Mouse (Mus musculus) liver, embryonic 13.5 days (tissue): ENCODE data around the gene Kif1c. TPM values are rescaled to one million over a fixed set of nuclear protein-coding genes. Genes with fewer than 3 reads are reported as not detected.

ENCODE experiments used
- ATAC-seq: fragments of 200-750 bp; cut with Nextera tagmentation; 2 replicates; pipeline ENCODE4 v1.8.0; 2017; ENCODE audit warnings: low read depth, mild to moderate bottlenecking, moderate number of reproducible peaks, moderate library complexity
- DNase-seq: peaks from one replicate; pipeline ENCODE4 v3.0.0; 2022
- H3K27ac ChIP-seq: fragments of 300-500 bp; sonication (generic); 2 replicates; pipeline ENCODE4 v1.5.1; 2015; ENCODE audit warnings: moderate library complexity, mild to moderate bottlenecking, inconsistent platforms
- H3K27me3 ChIP-seq: fragments of 300-500 bp; sonication (generic); 2 replicates; pipeline ENCODE4 v1.6.1; 2015; ENCODE audit warnings: mild to moderate bottlenecking, inconsistent platforms
- H3K36me3 ChIP-seq: fragments of 300-500 bp; sonication (generic); 2 replicates; pipeline ENCODE4 v1.6.1; 2015; ENCODE audit warnings: mild to moderate bottlenecking, inconsistent platforms
- H3K4me1 ChIP-seq: fragments of 300-500 bp; sonication (generic); replicated peaks from 2 replicates; pipeline ENCODE4 v1.6.1; 2015; ENCODE audit warnings: inconsistent platforms
- H3K4me2 ChIP-seq: fragments of 300-500 bp; sonication (generic); 2 replicates; pipeline ENCODE4 v1.6.1; 2015; ENCODE audit warnings: inconsistent platforms, mild to moderate bottlenecking, moderate library complexity
- H3K4me3 ChIP-seq: fragments of 300-500 bp; sonication (generic); replicated peaks from 2 replicates; pipeline ENCODE4 v1.5.1; 2015; ENCODE audit warnings: mild to moderate bottlenecking, inconsistent platforms
- H3K9ac ChIP-seq: fragments of 300-500 bp; sonication (generic); 2 replicates; pipeline ENCODE4 v1.6.1; 2015; ENCODE audit warnings: mild to moderate bottlenecking, inconsistent platforms
- H3K9me3 ChIP-seq: fragments of 300-500 bp; sonication (generic); replicated peaks from 2 replicates; pipeline ENCODE4 v1.6.1; 2016; ENCODE audit warnings: inconsistent platforms
- WGBS: fragments of 180-500 bp; shearing (Covaris S2); methylation state at CpG from one replicate; pipeline ENCODE4 v1.1.7; 2015; ENCODE audit not compliant: insufficient replicate concordance; 5-methylcytosine and 5-hydroxymethylcytosine counted together
- polyA plus RNA-seq: library from polyadenylated mRNA; unstranded; fragments of >200 nt; fragmentation: Nextera tagmentation; extraction: Ambion mirVana; gene quantifications from 2 replicates; pipeline ENCODE4 v1.2.1, GENCODE M21; 2015

Gene Kif1c
- 0.58 and 0.73 TPM in 2 replicates for polyA plus RNA-seq

GRCm38 (mm10) chr11:70699722-70700556, at the start of gene Kif1c, which contains the start of gene Inca1:
Kif1c (plus strand) TSS chr11:70700548.
Inca1 (minus strand) TSS chr11:70700155.
- ATAC-seq (peak; percentile 92), DNase-seq (peak; percentile 92)
- peak within 1 kb of the TSS; percentile 96 for H3K4me2 ChIP-seq
- H3K36me3 ChIP-seq, result peaks cover 14% of the 10 kb centered on the region
- peak within 1 kb of the TSS; percentile 76 for H3K4me3 ChIP-seq
- H3K9me3 ChIP-seq, result no peaks in the 10 kb centered on the region
- peak within 1 kb of the TSS; percentile 74 for H3K27ac ChIP-seq
- H3K9ac ChIP-seq, result peak within 1 kb of the TSS; percentile 84
- H3K27me3 ChIP-seq, result peaks cover 41% of the 10 kb centered on the region
- WGBS, result 1% methylated on average over 62 of the region's 69 CpGs
- H3K4me1 ChIP-seq, result peaks cover 36% of the 10 kb centered on the region

DNA sequence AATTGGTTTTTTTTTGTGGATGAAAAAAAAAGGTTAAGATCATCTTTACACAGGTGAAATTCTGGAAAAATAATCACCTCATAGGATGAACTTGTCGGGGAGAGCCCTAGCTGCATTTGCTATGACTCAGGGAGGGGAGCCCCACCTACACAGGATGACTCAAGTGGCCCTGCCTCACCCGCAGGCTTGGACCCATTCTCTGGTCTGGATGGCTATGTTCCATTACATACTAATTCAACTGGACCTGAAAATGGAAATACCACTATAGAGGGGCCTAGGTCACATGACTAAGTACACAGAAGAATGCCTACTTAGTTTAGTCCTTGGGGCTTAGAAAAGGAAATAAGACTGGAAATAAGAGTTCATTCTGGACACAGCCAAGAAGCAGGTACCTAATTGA, 49.0 kb upstream of the Kif1c start:
- Histone ChIP-seq H3K9me3 (no peaks in the 10 kb centered on the region), H3K27me3 (no peaks in the 10 kb centered on the region), H3K9ac (peak overlapping the region; percentile 99), H3K27ac (peak overlapping the region; percentile 99), H3K4me1 (peaks cover 74% of the 10 kb centered on the region), H3K36me3 (peaks cover 48% of the 10 kb centered on the region), H3K4me3 (peak overlapping the region; percentile 100), H3K4me2 (peak overlapping the region; percentile 96)
- WGBS, result 29% methylated on average over 2 of the region's 2 CpGs
- ATAC-seq (no peak), DNase-seq (no peak)

DNA sequence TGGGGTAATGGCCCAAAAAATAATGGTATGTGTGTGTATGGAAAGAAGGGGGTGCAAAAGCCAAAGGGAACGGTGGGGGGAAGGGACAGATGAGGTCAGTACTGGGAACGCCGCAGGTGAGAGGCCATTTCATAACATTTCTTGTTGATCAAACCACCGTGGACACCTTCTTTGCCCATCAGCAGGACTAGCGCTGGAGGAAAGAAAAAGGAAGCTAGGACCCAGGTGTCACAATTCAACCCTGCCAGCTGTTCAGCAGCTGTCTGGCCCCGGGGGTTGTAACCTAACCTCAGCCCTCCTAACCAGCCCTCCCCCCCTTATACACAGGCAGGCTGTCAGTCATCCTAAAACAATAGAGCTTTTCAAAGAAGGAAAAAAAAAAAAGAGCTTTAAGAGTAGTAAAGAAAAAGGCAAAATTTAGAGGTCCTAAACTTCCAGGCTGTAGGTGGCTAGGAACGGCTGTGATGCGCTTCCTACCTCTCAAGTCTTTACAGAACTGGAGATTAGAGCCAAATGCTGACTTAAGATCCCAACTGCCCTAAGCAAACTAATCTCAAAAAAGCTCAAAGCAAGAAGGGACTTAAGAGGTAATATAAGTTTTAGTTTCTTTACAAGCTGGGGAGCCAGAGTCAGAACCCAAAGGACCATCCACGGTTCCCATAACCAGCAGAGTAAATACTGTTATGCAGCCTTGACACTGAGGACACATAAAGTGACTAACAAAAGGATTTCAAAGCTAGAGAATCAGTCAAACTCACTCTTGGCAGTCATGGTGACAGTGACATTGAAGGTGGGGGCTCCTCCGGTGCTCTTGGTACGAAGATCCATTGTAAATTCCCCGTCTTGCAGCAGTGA, 48.1 kb upstream of the Kif1c start:
- DNase-seq (no peak), ATAC-seq (no peak)
- peaks cover 48% of the 10 kb centered on the region for H3K36me3 ChIP-seq
- no peaks in the 10 kb centered on the region for H3K27me3 ChIP-seq
- H3K27ac ChIP-seq, result peak overlapping the region; percentile 99
- H3K4me2 ChIP-seq, result peak overlapping the region; percentile 96
- peak overlapping the region; percentile 99 for H3K9ac ChIP-seq
- H3K9me3 ChIP-seq, result no peaks in the 10 kb centered on the region
- WGBS, result 33% methylated on average over 12 of the region's 12 CpGs
- H3K4me3 ChIP-seq, result peak overlapping the region; percentile 100
- peaks cover 80% of the 10 kb centered on the region for H3K4me1 ChIP-seq

- whole genome bisulfite sequencing, result 20% methylated on average over 6 of the region's 6 CpGs
- H3K36me3 ChIP-seq, result peaks cover 48% of the 10 kb centered on the region
- no peaks in the 10 kb centered on the region for H3K9me3 ChIP-seq
- ATAC-seq (no peak), DNase-seq (no peak)
- H3K4me3 ChIP-seq, result peak overlapping the region; percentile 100
- peak overlapping the region; percentile 96 for H3K4me2 ChIP-seq
- no peaks in the 10 kb centered on the region for H3K27me3 ChIP-seq
- peak overlapping the region; percentile 99 for H3K9ac ChIP-seq
- H3K4me1 ChIP-seq, result peaks cover 86% of the 10 kb centered on the region
- H3K27ac ChIP-seq, result peak overlapping the region; percentile 99
These were observed 47.4 kb upstream of the Kif1c start for GRCm38 (mm10) chr11:70652884-70653344.

DNA sequence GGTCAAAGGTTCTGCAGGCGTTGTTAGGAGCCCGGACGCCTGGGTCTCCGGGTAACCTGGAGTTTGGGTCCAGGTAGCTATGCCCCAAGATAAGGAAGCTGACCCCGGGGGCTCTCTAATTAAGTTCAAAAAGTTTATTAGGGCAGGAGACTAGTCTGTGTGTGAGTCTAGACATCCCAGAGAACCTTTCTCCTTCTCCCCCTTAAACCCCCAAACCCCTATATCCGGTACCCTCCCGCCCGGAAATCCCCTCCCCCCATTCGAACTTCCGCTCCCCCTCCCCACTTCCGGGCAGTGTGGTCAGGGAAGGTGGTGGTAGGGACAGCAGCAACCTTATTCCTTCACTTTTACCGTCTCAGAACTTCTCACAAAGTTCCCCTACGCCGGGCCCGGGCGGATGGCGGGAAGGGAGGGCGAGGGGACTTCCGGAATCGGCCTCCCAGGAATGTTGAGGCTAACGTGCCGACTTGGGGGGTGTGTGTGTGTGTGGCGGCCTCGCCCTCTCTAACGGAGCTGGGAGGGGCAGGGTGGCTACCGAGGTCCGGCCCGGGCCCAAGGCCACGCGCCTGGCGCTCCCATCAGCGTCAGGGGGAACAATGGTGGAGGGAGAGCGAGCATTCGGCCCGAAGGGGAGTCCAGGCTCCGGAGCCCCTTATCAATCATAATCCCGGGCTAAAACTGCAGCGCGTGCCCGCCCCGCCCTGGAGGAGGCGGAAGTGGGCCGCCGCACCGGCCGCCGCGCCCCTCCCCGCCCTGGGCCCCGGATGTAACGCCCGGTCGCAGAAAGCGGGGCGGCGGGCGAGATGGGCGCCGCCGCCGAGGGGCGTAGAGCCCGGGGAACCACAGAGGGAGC, 46.8 kb upstream of the Kif1c start:
- WGBS, result under 1% methylated on average over 62 of the region's 63 CpGs
- peak overlapping the region; percentile 99 for H3K27ac ChIP-seq
- H3K4me1 ChIP-seq, result peaks cover 84% of the 10 kb centered on the region
- H3K36me3 ChIP-seq, result peaks cover 47% of the 10 kb centered on the region
- H3K4me3 ChIP-seq, result peak overlapping the region; percentile 100
- peak; percentile 63 for ATAC-seq
- H3K27me3 ChIP-seq, result no peaks in the 10 kb centered on the region
- DNase-seq, result peak; percentile 69
- peak overlapping the region; percentile 99 for H3K9ac ChIP-seq
- H3K4me2 ChIP-seq, result peak overlapping the region; percentile 96
- no peaks in the 10 kb centered on the region for H3K9me3 ChIP-seq

DNA sequence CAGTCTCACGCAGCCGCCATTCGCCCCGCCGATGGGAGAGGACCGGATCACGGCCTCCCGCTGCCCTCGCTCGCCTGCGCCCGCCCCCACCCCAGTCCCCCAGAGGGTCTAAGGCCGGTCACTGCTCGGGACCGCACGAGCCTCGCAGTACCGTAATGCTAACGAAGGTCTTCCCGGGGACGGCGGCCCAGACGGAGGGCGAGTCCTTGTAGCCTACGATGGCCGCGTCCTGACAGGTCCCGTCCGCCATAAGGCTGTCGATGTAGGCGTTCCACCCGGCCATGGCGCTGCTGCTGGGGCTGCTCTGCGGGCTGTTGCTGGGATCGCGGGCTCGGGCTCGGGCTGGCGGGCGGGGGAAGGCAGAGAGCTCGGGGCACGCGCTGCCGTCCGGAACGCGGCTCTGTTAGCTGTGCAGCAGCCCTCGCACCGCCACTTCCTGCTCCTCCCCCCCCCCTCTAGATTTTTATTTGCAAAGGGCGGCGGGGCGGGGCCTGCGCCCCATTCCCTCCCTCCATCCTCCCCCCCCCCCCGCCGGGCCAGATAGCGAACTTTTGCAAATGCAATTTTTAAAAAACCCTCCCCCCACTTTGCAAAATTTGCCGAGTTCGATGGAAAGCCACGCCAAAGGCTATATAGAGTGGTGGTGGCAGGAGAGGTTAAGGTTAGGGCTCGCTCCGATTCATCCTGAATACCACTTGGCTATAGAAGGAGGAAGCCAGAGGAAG, 46.0 kb upstream of the Kif1c start, which contains the start of gene Pfn1:
TSS of gene Pfn1 (minus strand) at position 447 of the 725 bp plus-strand sequence.
- peak; percentile 49 for ATAC-seq
- H3K36me3 ChIP-seq, result peaks cover 39% of the 10 kb centered on the region
- under 1% methylated on average over 61 of the region's 61 CpGs for WGBS
- peak; percentile 63 for DNase-seq
- peak within 1 kb of the TSS; percentile 96 for H3K4me2 ChIP-seq
- no peaks in the 10 kb centered on the region for H3K27me3 ChIP-seq
- H3K27ac ChIP-seq, result peak within 1 kb of the TSS; percentile 99
- H3K4me1 ChIP-seq, result peaks cover 76% of the 10 kb centered on the region
- H3K9me3 ChIP-seq, result no peaks in the 10 kb centered on the region
- peak within 1 kb of the TSS; percentile 100 for H3K4me3 ChIP-seq
- H3K9ac ChIP-seq, result peak within 1 kb of the TSS; percentile 99

GRCm38 (mm10) chr11:70654923-70655570, 45.3 kb upstream of the Kif1c start:
- WGBS, result under 1% methylated on average over 48 of the region's 48 CpGs
- peak; percentile 59 for ATAC-seq
- H3K27ac ChIP-seq, result peak overlapping the region; percentile 99
- H3K4me2 ChIP-seq, result peak overlapping the region; percentile 96
- H3K36me3 ChIP-seq, result peaks cover 33% of the 10 kb centered on the region
- no peaks in the 10 kb centered on the region for H3K27me3 ChIP-seq
- H3K9ac ChIP-seq, result peak overlapping the region; percentile 99
- peak overlapping the region; percentile 100 for H3K4me3 ChIP-seq
- peak; percentile 69 for DNase-seq
- H3K4me1 ChIP-seq, result peaks cover 69% of the 10 kb centered on the region
- no peaks in the 10 kb centered on the region for H3K9me3 ChIP-seq

DNA sequence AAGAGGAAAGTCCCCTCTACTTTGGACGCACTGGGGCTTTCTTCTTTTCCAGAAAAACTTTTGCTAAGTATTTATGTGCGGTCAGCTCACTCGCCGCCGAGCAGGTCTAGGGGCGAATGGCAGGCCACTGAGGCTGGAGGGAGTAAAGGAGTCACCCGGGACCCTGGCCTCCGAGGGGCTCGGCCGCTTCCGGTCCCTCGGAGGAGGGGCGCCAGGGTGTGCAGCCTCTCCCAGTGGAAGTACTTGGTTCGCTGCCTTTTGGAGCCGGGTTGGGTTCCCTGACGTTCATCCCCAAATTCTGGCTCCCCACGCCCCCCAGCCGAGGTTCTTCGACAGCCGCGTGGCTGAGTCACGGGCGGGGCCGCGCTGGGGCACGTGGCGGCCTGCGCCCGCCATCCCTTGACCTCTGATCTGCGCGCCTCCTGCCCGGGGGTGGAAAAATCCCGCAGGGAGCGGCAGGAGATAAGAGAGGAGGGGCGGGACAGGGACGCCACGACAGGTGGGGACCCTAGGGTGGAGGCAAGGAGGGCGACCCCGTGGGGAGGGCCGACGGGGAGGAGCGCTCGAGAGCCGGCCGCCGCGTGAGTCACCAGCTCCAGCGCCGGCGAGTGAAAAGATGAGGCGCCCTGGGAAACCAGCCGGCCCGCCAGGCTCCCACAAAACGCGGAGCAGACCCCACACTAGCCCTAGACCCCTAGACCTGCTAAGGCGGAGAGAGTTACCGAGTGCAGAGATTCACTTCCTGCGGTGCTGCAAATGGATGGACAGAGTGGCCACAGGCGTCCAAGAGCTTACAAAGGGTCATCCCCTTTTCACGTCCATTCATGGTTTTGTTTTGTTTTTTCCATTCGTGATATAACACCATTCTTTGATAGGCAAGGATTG, 44.5 kb upstream of the Kif1c start:
- Histone ChIP-seq H3K4me2 (peak overlapping the region; percentile 96), H3K27me3 (no peaks in the 10 kb centered on the region), H3K4me3 (peak overlapping the region; percentile 100), H3K27ac (peak overlapping the region; percentile 99), H3K9ac (peak overlapping the region; percentile 99), H3K36me3 (peaks cover 27% of the 10 kb centered on the region), H3K9me3 (no peaks in the 10 kb centered on the region), H3K4me1 (peaks cover 61% of the 10 kb centered on the region)
- ATAC-seq (peak; percentile 24), DNase-seq (peak; percentile 53)
- 1% methylated on average over 61 of the region's 61 CpGs for WGBS

DNA sequence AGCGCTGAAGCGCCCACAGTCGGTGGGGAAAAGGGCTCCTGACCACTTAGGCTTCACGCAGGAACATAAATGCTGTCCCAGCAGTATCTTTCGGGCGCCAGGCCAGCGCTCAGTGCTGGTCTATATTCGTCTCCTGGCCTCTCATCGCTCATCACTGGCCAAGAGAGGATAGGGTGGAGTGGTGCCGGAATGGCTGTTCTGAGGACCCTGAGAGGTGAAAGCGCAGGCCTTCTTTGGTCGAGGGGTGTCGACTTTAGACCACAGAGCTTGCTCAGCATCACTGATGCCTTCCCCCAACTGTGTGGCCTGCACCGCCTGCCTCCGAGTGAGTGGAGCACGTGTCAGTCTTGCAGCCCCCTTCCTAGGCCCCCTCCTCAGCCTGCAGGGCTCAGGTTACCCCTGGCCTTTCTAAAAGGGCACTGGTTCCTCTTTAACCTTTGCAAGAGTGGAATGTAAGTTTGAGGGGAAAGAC, 43.9 kb upstream of the Kif1c start:
- Histone ChIP-seq H3K27me3 (no peaks in the 10 kb centered on the region), H3K4me2 (peak overlapping the region; percentile 96), H3K9me3 (no peaks in the 10 kb centered on the region), H3K4me3 (peak overlapping the region; percentile 100), H3K27ac (peak overlapping the region; percentile 99), H3K4me1 (peaks cover 54% of the 10 kb centered on the region), H3K9ac (peak overlapping the region; percentile 99), H3K36me3 (peaks cover 25% of the 10 kb centered on the region)
- WGBS, result 22% methylated on average over 16 of the region's 16 CpGs
- ATAC-seq (no peak), DNase-seq (no peak)
